Mouse (Mus musculus): ENCODE results near the gene Kcnh2.

Kcnh2 gene

GRCm38 (mm10) chr5:24320467-24320813, 31.0 kb downstream of the Kcnh2 start:
- DNase-seq (ENCODE audit: low spot score in 2 of 2): no peak

GRCm38 (mm10) chr5:24319776-24320466, 31.5 kb downstream of the Kcnh2 start:
- DNase-seq (ENCODE audit: low spot score in 2 of 2): no peak

GRCm38 (mm10) chr5:24309223-24309622, 42.2 kb downstream of the Kcnh2 start:
- DNase-seq (ENCODE audit: low spot score in 2 of 2): no peak

GRCm38 (mm10) chr5:24308621-24309020, 42.8 kb downstream of the Kcnh2 start:
- DNase-seq (ENCODE audit: low spot score in 2 of 2): no peak

- DNase-seq (ENCODE audit: low spot score in 2 of 2): no peak
Measured at GRCm38 (mm10) chr5:24307118-24307777, 44.2 kb downstream of the Kcnh2 start.

GRCm38 (mm10) chr5:24303199-24303598, 48.2 kb downstream of the Kcnh2 start:
- DNase-seq (ENCODE audit: low spot score in 2 of 2): peak; percentile 31 to 69

GRCm38 (mm10) chr5:24299845-24300589, 51.4 kb downstream of the Kcnh2 start:
- no peak for DNase-seq (ENCODE audit: low spot score in 2 of 2)

GRCm38 (mm10) chr5:24291954-24292353, 59.5 kb downstream of the Kcnh2 start:
- no peak for DNase-seq (ENCODE audit: low spot score in 2 of 2)

- no peak for DNase-seq (ENCODE audit: low spot score in 2 of 2)
Measured at GRCm38 (mm10) chr5:24286221-24286970, 65.0 kb downstream of the Kcnh2 start.

GRCm38 (mm10) chr5:24284145-24284544, 67.3 kb downstream of the Kcnh2 start:
- DNase-seq (ENCODE audit: low spot score in 2 of 2): no peak

- no peak for DNase-seq (ENCODE audit: low spot score in 2 of 2)
Measured at GRCm38 (mm10) chr5:24283181-24283580, 68.2 kb downstream of the Kcnh2 start.

GRCm38 (mm10) chr5:24280523-24280922, 70.9 kb downstream of the Kcnh2 start:
- no peak for DNase-seq (ENCODE audit: low spot score in 2 of 2)

- no peak for DNase-seq (ENCODE audit: low spot score in 2 of 2)
Measured at GRCm38 (mm10) chr5:24279527-24279926, 71.9 kb downstream of the Kcnh2 start.

GRCm38 (mm10) chr5:24278206-24278605, 73.2 kb downstream of the Kcnh2 start:
- DNase-seq (ENCODE audit: low spot score in 2 of 2): no peak

- no peak for DNase-seq (ENCODE audit: low spot score in 2 of 2)
Measured at GRCm38 (mm10) chr5:24273683-24274621, 77.5 kb downstream of the Kcnh2 start.

- DNase-seq (ENCODE audit: low spot score in 2 of 2): no peak
Measured at GRCm38 (mm10) chr5:24270941-24271340, 80.5 kb downstream of the Kcnh2 start.
